Mouse (Mus musculus): ENCODE measurements at regions not wholly inside any gene's neighbourhood (a gene's known extent, or its start where the extent isn't known, plus 50 kb on each side); places are given as distances from the start of the nearest gene placed in this dataset.
A peak's percentile ranks its signal among the peaks of the same experiment; 100 is the strongest.
"Not testable (repeated sequence)": the region's sequence is repeated elsewhere in the genome, so short reads cannot be mapped to it uniquely, and the experiment has no call there.

DNA sequence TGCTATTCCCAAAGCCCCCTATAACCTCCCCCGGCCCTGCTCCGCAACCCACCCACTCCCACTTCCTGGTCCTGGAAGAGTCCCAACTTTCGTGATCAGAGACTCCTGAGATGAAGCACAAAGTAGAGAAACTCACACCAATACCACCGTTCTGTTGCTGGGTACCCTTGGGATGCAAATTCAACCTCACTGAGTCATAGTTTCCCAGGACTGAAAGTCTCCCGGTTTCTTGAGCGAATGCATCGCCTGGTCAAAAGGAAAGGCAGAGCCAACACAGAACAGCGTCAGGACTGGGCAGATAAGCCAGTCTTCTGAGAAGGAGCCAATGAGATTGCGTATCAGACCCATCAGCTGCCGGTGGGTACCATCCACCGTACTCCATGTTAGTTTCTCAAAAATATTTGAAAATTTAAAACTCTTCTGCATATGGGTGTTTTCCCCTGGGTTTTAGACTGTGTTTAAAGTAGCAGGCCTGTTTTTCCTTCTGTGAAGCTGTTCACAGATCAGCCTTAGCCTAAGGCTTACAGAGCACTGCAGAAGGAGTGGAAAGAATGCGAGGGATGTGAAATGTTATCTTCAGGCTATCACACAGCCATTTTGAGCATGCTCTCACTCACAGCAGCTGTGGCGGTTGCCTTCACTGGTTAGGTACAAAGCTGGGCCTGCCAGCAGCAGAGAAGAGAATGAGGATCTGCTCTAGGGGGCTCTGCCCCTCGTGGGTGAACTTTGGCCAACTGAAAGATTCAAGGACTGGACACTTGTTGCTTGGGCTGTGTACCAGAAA lies 77.0 kb upstream of the Zmat1 start:
- dilution Hi-C loops (cut with MboI; ENCODE audit: extremely low pct_ligation_motif_present, extremely low pct_unique_long_range_greater_than_20kb, low sequenced_read_pairs): not testable (repeated sequence)

DNA sequence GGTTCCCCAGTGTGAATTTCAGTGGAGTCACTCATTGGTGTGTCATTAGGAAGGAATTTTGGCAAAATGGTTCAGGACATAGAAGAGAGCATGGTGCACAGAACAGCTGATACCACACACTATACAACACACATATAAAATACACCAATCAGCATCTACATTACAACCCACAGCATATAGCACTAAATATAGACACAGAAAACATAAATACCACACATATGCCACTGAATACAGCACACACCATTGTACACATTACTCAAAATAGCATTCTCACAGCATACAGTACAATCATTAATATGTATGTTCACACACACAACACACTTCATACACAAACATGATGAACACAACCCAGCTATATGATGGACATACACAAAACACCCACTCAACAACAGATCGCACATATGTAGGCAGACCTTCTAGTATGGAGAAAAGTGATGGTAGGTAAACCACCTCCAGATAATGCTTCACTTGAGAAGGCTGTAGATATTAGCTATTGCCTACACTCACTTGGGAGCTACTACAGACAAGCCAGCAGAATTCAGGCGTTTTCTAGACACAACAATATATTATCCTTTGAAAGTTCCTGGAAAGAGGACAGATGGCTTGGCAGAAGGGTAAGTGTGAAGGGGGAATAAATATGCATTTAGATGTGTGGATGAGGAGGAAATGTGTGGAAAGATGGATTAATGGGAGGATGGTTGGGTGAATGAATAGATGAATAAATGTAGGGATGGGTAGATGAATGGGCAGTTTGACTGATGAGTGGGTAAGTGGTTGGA lies 71.6 kb upstream of the Zmat1 start:
- no peak overlapping the region for H3K4me2 ChIP-seq (ENCODE audit: insufficient read depth, low read depth, poor library complexity, severe bottlenecking)
- no peak for TF ChIP-seq RCOR1 (conservative IDR thresholded peaks at IDR 0.05; ENCODE audit: low read depth, low read length)
- no peak for TF ChIP-seq MAX (IDR thresholded peaks at IDR 0.05; ENCODE audit: low read length)
- no peak for TF ChIP-seq ZNF384 (IDR thresholded peaks at IDR 0.05; ENCODE audit: low read depth, low read length)
- no peak for TF ChIP-seq SIN3A (IDR thresholded peaks at IDR 0.05; ENCODE audit: low read length)
- TF ChIP-seq JUND (conservative IDR thresholded peaks at IDR 0.05; ENCODE audit: low read depth, low read length): no peak
- TF ChIP-seq USF1 (IDR thresholded peaks at IDR 0.05; ENCODE audit: low read depth, low read length): no peak
- TF ChIP-seq IRF4 (IDR thresholded peaks at IDR 0.05; ENCODE audit: low read depth, low read length): no peak
- TF ChIP-seq PAX5 (IDR thresholded peaks at IDR 0.05; ENCODE audit: low read length): no peak
- no peak for TF ChIP-seq KAT2A (IDR thresholded peaks at IDR 0.05; ENCODE audit: insufficient replicate concordance, low read length)
- TF ChIP-seq ZC3H11A (IDR thresholded peaks at IDR 0.05; ENCODE audit: low read depth, low read length): no peak
- dilution Hi-C loops (cut with MboI; ENCODE audit: extremely low pct_ligation_motif_present, extremely low pct_unique_long_range_greater_than_20kb, low sequenced_read_pairs): no loop called here

More for the DNA sequence above, 77.0 kb upstream of the Zmat1 start:
- H3K27ac ChIP-seq (ENCODE audit: insufficient read depth, low read depth); H3K9me3 ChIP-seq (replicated peaks; ENCODE audit: low read length); H3K4me3 ChIP-seq (replicated peaks in 1 of 3; ENCODE audit: low read depth in 2 of 3, low read length in 2 of 3, poor library complexity in 1 of 3); H3K9ac ChIP-seq (ENCODE audit: insufficient read depth, low read depth); H3K4me1 ChIP-seq (ENCODE audit: control insufficient read depth in 1 of 2, insufficient read depth in 2 of 2); H3K36me3 ChIP-seq (replicated peaks in 1 of 2; ENCODE audit: control insufficient read depth in 1 of 2, insufficient read depth in 1 of 2, low read length in 1 of 2); H3K27me3 ChIP-seq (replicated peaks); H3K79me2 ChIP-seq (replicated peaks; ENCODE audit: control insufficient read depth, extremely low read depth, insufficient read depth, poor library complexity, severe bottlenecking); in situ Hi-C loops (cut with MboI; ENCODE audit: low pct_ligation_motif_present, low pct_unique_long_range_greater_than_20kb, low sequenced_read_pairs): not testable (repeated sequence)
- DNase-seq (ENCODE audit: extremely low read depth): peak; percentile 81
- TF ChIP-seq EP300 (IDR thresholded peaks at IDR 0.05; ENCODE audit: low read length): peak; percentile 57
- peak; percentile 15; the same call in 1 of the 2 replicates for TF ChIP-seq MAFK (IDR thresholded peaks at IDR 0.05; ENCODE audit: insufficient replicate concordance, low read length)
- TF ChIP-seq IRF4 (IDR thresholded peaks at IDR 0.05; ENCODE audit: low read depth, low read length): peak; percentile 67; the same call in 1 of the 2 replicates
- peak; percentile 85 for TF ChIP-seq JUND (conservative IDR thresholded peaks at IDR 0.05; ENCODE audit: low read depth, low read length)
- 0 out of 2 replicates have a peak, but pooled peaks have one; percentile 26 for TF ChIP-seq ETS1 (conservative IDR thresholded peaks at IDR 0.05; ENCODE audit: low read depth, low read length)
- peak; percentile 69; the same call in 1 of the 2 replicates for TF ChIP-seq JUN (IDR thresholded peaks at IDR 0.05; ENCODE audit: insufficient read depth, low read depth, low read length)
- H3K4me2 ChIP-seq (ENCODE audit: insufficient read depth, low read depth, poor library complexity, severe bottlenecking): peak overlapping the region; percentile 84

More for the DNA sequence above, 71.6 kb upstream of the Zmat1 start:
- DNase-seq (ENCODE audit: extremely low read depth): no peak
- Histone ChIP-seq H3K27ac (ENCODE audit: insufficient read depth, low read depth) (no peak overlapping the region), H3K4me1 (ENCODE audit: control insufficient read depth in 1 of 2, insufficient read depth in 2 of 2) (no peaks in the 10 kb centered on the region), H3K9ac (ENCODE audit: insufficient read depth, low read depth) (no peak overlapping the region), H3K36me3 (replicated peaks in 1 of 2; ENCODE audit: control insufficient read depth in 1 of 2, insufficient read depth in 1 of 2, low read length in 1 of 2) (no peaks in the 10 kb centered on the region), H3K9me3 (replicated peaks; ENCODE audit: low read length) (no peaks in the 10 kb centered on the region), H3K27me3 (replicated peaks) (no peaks in the 10 kb centered on the region), H3K79me2 (replicated peaks; ENCODE audit: control insufficient read depth, extremely low read depth, insufficient read depth, poor library complexity, severe bottlenecking) (no peaks in the 10 kb centered on the region), H3K4me3 (replicated peaks in 1 of 3; ENCODE audit: low read depth in 2 of 3, low read length in 2 of 3, poor library complexity in 1 of 3) (no peak overlapping the region)
- in situ Hi-C loops (cut with MboI; ENCODE audit: low pct_ligation_motif_present, low pct_unique_long_range_greater_than_20kb, low sequenced_read_pairs): no loop called here
